Mouse (Mus musculus) megakaryocyte progenitor cell, adult 5-6 weeks (primary cell): ENCODE results near the gene Gm13084. TPM values are rescaled to one million over a fixed set of nuclear protein-coding genes. Genes with fewer than 3 reads are reported as not detected.
"Not testable (repeated sequence)": the region's sequence is repeated elsewhere in the genome, so short reads cannot be mapped to it uniquely, and the experiment has no call there.

ENCODE experiments used
- ATAC-seq: replicated peaks from 2 replicates; pipeline ENCODE4 v1.8.0; 2016; ENCODE audit warnings: mild to moderate bottlenecking, moderate TSS enrichment, inconsistent platforms; ENCODE audit not compliant: poor library complexity
- total RNA-seq, 2 experiments: library from RNA; stranded (forward) in 1 of 2; stranded (reverse) in 1 of 2; fragments of 157-497, 149-512 nt in 1 of 2; fragments of 200-1000 nt in 1 of 2; gene quantifications; 2 replicates each; pipeline versions ENCODE4 v1.2.3 to v1.2.4; 2015 to 2017

Gene Gm13084
- total RNA-seq (2015), result not detected in 2 replicates
- not detected in 2 replicates for total RNA-seq (2017)

GRCm38 (mm10) chr4:143815993-143816392 is at the start of gene Gm13084:
TSS of gene Gm13084 (minus strand) at chr4:143816093.
- no peak for ATAC-seq

DNA sequence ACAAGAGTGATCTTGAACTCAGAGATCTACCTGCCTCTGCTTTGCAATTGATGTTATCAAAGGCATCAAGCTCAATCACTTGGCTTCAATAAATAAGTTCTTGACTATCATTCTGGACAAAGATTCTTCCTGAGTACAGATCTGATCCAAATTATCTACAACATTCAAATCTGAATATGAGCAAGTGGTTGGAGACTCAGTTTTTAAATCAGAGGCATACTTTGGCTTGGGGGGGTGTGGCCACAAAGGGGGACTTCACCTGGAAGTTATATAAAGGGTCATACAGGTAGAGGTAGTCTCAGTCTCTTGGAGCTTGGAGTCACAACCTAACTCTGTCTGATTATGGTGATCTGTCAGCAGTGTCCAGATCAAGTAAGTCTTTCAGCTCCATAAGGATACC is 30.3 kb upstream of the Gm13084 start, which contains the start of gene Gm13103:
Gene Gm13103 (plus strand): TSS at position 301 of the 400 bp plus-strand sequence.
- not testable (repeated sequence) for ATAC-seq

DNA sequence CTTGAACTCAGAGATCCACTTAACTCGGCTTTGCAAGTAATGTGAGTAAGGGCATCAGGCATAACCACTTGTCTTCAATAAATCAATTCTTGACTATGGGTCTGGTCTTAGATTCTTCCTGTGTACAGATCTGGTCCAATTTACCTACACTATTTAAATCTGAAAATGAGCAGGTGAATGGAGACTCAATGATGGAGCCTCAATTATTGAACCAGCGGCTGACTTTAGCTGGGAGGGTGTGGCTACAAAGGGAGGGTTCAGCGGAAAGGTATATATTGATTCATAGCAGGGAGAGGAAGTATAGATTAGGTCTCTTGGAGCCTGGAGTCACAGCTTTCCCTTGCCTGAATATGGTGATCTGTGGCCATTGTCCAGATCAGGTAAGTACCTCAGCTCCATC is 26.8 kb downstream of the Gm13084 start, which contains the start of gene Gm13023:
Gene Gm13023 (plus strand): TSS at position 301 of the 400 bp plus-strand sequence.
- not testable (repeated sequence) for ATAC-seq

Other genes starting within 250 kb of the Gm13084 start
- not detected in 2 replicates for gene Gm13083, start 201.1 kb downstream of the Gm13084 start, total RNA-seq (2015)
- gene Gm13083, start 201.1 kb downstream of the Gm13084 start, total RNA-seq (2017), result not detected in 2 replicates
- gene Gm13088, start 158.8 kb downstream of the Gm13084 start, total RNA-seq (2015), result not detected in 2 replicates
- not detected in 2 replicates for gene Gm13088, start 158.8 kb downstream of the Gm13084 start, total RNA-seq (2017)
- not detected in 2 replicates for gene Gm13089, start 113.4 kb downstream of the Gm13084 start, total RNA-seq (2015)
- not detected in 2 replicates for gene Gm13089, start 113.4 kb downstream of the Gm13084 start, total RNA-seq (2017)
- not detected in 2 replicates for gene Gm13078, start 96.6 kb downstream of the Gm13084 start, total RNA-seq (2015)
- gene Gm13078, start 96.6 kb downstream of the Gm13084 start, total RNA-seq (2017), result not detected in 2 replicates
- not detected in 2 replicates for gene Gm13023, start 26.7 kb downstream of the Gm13084 start, total RNA-seq (2015)
- not detected in 2 replicates for gene Gm13023, start 26.7 kb downstream of the Gm13084 start, total RNA-seq (2017)
- not detected in 2 replicates for gene Gm13103, start 30.4 kb upstream of the Gm13084 start, total RNA-seq (2015)
- not detected in 2 replicates for gene Gm13103, start 30.4 kb upstream of the Gm13084 start, total RNA-seq (2017)
- not detected in 2 replicates for gene Pramef6, start 84.3 kb upstream of the Gm13084 start, total RNA-seq (2015)
- not detected in 2 replicates for gene Pramef6, start 84.3 kb upstream of the Gm13084 start, total RNA-seq (2017)
- not detected in 2 replicates for gene Pramef25, start 134.9 kb upstream of the Gm13084 start, total RNA-seq (2015)
- gene Pramef25, start 134.9 kb upstream of the Gm13084 start, total RNA-seq (2017), result not detected in 2 replicates
- gene Gm13101, start 150.9 kb upstream of the Gm13084 start, total RNA-seq (2015), result not detected in 2 replicates
- gene Gm13101, start 150.9 kb upstream of the Gm13084 start, total RNA-seq (2017), result not detected in 2 replicates
- gene Pramef17, start 178.3 kb upstream of the Gm13084 start, total RNA-seq (2015), result not detected in 2 replicates
- gene Pramef17, start 178.3 kb upstream of the Gm13084 start, total RNA-seq (2017), result not detected in 2 replicates
- not detected in 2 replicates for gene Pramel4, start 243.0 kb upstream of the Gm13084 start, total RNA-seq (2015)
- not detected in 2 replicates for gene Pramel4, start 243.0 kb upstream of the Gm13084 start, total RNA-seq (2017)